Mouse (Mus musculus) lung, adult 2 months (tissue): ENCODE measurements around the gene Zbed6.

ENCODE experiments used
- CTCF ChIP-seq: fragments of 200-500 bp; IDR thresholded peaks from 2 replicates; pipeline ENCODE4 v1.5.1; 2011; ENCODE audit warnings: mild to moderate bottlenecking, low read length, control low read depth; ENCODE audit not compliant: insufficient read depth
- POLR2A ChIP-seq: fragments of 200-500 bp; IDR thresholded peaks from 2 replicates; pipeline ENCODE4 v1.6.1; 2011; ENCODE audit warnings: low read depth, mild to moderate bottlenecking, control low read depth, low read length, borderline replicate concordance; ENCODE audit errors: extremely low read depth

DNA sequence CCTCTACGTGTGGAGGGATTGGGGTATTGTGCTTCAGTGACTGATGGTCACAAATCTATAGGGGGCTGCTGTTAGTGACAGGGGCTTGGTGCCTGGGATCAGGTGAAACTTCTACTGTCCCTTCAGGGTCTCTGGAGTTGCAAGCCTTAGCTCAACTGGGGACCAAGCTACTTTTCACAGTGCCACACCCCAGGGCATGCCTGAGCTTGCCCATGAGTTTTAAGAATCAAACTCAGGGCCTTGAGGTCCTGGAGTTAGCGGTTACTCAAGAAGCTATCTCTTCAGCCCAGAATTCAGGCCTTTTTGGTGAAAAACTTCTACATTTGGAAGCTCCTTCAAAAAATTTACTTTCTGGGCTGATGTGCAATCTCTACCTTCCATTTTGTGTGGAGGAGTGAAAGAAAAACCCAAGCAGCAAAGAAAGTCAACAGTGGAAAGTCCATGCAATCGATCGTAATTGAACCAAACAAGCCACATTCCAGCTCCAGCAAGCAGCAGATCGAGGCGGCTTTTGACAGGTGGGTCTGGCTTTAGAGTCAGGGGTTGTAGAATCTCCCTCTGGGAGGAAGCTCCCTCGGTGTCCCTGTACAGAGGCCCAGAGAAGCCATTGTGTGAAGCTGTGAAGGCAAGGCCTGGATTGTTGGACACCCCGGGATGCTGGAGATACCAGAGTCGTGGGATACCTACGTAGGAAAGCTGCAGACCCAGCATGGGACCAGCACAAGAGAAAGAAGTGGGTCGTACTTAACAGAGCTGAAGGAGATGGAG, 3.7 kb upstream of the Zbed6 start:
- TF ChIP-seq CTCF (no peak), POLR2A (no peak)
